Mouse (Mus musculus) forebrain, embryonic 12.5 days (tissue): ENCODE results near the gene Mid2. TPM values are rescaled to one million over a fixed set of nuclear protein-coding genes. Genes with fewer than 3 reads are reported as not detected.

ENCODE experiments used
- ATAC-seq: fragments of 200-750 bp; cut with Nextera tagmentation; 2 replicates; pipeline ENCODE4 v1.8.0; 2017; ENCODE audit warnings: moderate TSS enrichment; ENCODE audit not compliant: low FRiP score
- H3K27ac ChIP-seq: fragments of 300-500 bp; sonication (generic); 2 replicates; pipeline ENCODE4 v1.5.1; 2016; ENCODE audit warnings: mild to moderate bottlenecking
- H3K27me3 ChIP-seq: fragments of 300-500 bp; sonication (generic); 2 replicates; pipeline ENCODE4 v1.6.1; 2016; ENCODE audit warnings: mild to moderate bottlenecking
- H3K36me3 ChIP-seq: fragments of 300-500 bp; sonication (generic); replicated peaks from 2 replicates; pipeline ENCODE4 v1.6.1; 2016; ENCODE audit warnings: mild to moderate bottlenecking
- H3K4me1 ChIP-seq: fragments of 300-500 bp; sonication (generic); 2 replicates; pipeline ENCODE4 v1.6.1; 2016
- H3K4me2 ChIP-seq: fragments of 300-500 bp; sonication (generic); 2 replicates; pipeline ENCODE4 v1.6.1; 2016; ENCODE audit warnings: mild to moderate bottlenecking, moderate library complexity
- H3K4me3 ChIP-seq: fragments of 300-500 bp; sonication (generic); replicated peaks from 2 replicates; pipeline ENCODE4 v1.5.1; 2016; ENCODE audit warnings: mild to moderate bottlenecking
- H3K9ac ChIP-seq: fragments of 300-500 bp; sonication (generic); 2 replicates; pipeline ENCODE4 v1.6.1; 2016; ENCODE audit warnings: mild to moderate bottlenecking
- H3K9me3 ChIP-seq: fragments of 300-500 bp; sonication (generic); 2 replicates; pipeline ENCODE4 v1.6.1; 2016
- WGBS: fragments of 180-500 bp; shearing (Covaris S2); methylation state at CpG from one replicate; pipeline ENCODE4 v1.1.7; 2016; 5-methylcytosine and 5-hydroxymethylcytosine counted together
- polyA plus RNA-seq: library from polyadenylated mRNA; unstranded; fragments of >200 nt; fragmentation: Nextera tagmentation; extraction: Ambion mirVana; gene quantifications from 2 replicates; pipeline ENCODE4 v1.2.1, GENCODE M21; 2016

The Mid2 gene
- polyA plus RNA-seq, 1 experiment from 2014 or later = 2.8 TPM

GRCm38 (mm10) chrX:140722400-140722799 is 58.0 kb downstream of the Mid2 start:
- H3K9me3 ChIP-seq = no peaks in the 10 kb centered on the region
- no peak overlapping the region for H3K9ac ChIP-seq
- H3K27me3 ChIP-seq = peaks cover 17% of the 10 kb centered on the region; the same call in 1 of the 2 replicates
- WGBS = 42% methylated on average over 4 of the region's 4 CpGs
- ATAC-seq = no peak
- no peak overlapping the region for H3K4me3 ChIP-seq
- H3K4me1 ChIP-seq = no peaks in the 10 kb centered on the region
- no peak overlapping the region for H3K4me2 ChIP-seq
- no peak overlapping the region for H3K27ac ChIP-seq
- no peaks in the 10 kb centered on the region for H3K36me3 ChIP-seq

- no peak overlapping the region for H3K4me3 ChIP-seq
- no peak for ATAC-seq
- H3K4me1 ChIP-seq = no peaks in the 10 kb centered on the region
- no peaks in the 10 kb centered on the region for H3K36me3 ChIP-seq
- H3K27ac ChIP-seq = no peak overlapping the region
- no peak overlapping the region for H3K4me2 ChIP-seq
- H3K9me3 ChIP-seq = no peaks in the 10 kb centered on the region
- peaks cover 15% of the 10 kb centered on the region; the same call in 1 of the 2 replicates for H3K27me3 ChIP-seq
- no peak overlapping the region for H3K9ac ChIP-seq
Observed at GRCm38 (mm10) chrX:140738986-140739385, 74.6 kb downstream of the Mid2 start.

- Histone ChIP-seq H3K4me1 (no peaks in the 10 kb centered on the region), H3K36me3 (no peaks in the 10 kb centered on the region), H3K9me3 (no peaks in the 10 kb centered on the region), H3K9ac (no peak overlapping the region), H3K4me2 (no peak overlapping the region), H3K27ac (no peak overlapping the region), H3K4me3 (no peak overlapping the region), H3K27me3 (peaks cover 20% of the 10 kb centered on the region)
- ATAC-seq = no peak
- 68% methylated on average over 5 of the region's 5 CpGs for WGBS
Observed at GRCm38 (mm10) chrX:140743213-140743612, 78.8 kb downstream of the Mid2 start.

GRCm38 (mm10) chrX:140769794-140770193 is 105.4 kb downstream of the Mid2 start:
- no peak overlapping the region for H3K4me3 ChIP-seq
- no peaks in the 10 kb centered on the region for H3K9me3 ChIP-seq
- peaks cover 20% of the 10 kb centered on the region for H3K27me3 ChIP-seq
- H3K4me1 ChIP-seq = no peaks in the 10 kb centered on the region
- H3K4me2 ChIP-seq = no peak overlapping the region
- H3K9ac ChIP-seq = no peak overlapping the region
- H3K36me3 ChIP-seq = no peaks in the 10 kb centered on the region
- WGBS = 79% methylated on average over 1 of the region's 1 CpGs
- ATAC-seq = no peak
- H3K27ac ChIP-seq = no peak overlapping the region

- WGBS = 90% methylated on average over 2 of the region's 2 CpGs
- Histone ChIP-seq H3K9ac (no peak overlapping the region), H3K4me3 (no peak overlapping the region), H3K27ac (no peak overlapping the region), H3K36me3 (no peaks in the 10 kb centered on the region), H3K27me3 (peaks cover 34% of the 10 kb centered on the region), H3K4me2 (no peak overlapping the region), H3K9me3 (no peaks in the 10 kb centered on the region), H3K4me1 (no peaks in the 10 kb centered on the region)
- ATAC-seq = no peak
Observed at GRCm38 (mm10) chrX:140805340-140805739, 140.9 kb downstream of the Mid2 start.

- Histone ChIP-seq H3K27ac (no peak within 1 kb of the TSS), H3K27me3 (peaks cover 24% of the 10 kb centered on the region), H3K4me3 (no peak within 1 kb of the TSS), H3K36me3 (no peaks in the 10 kb centered on the region), H3K4me2 (no peak within 1 kb of the TSS), H3K4me1 (no peaks in the 10 kb centered on the region), H3K9me3 (no peaks in the 10 kb centered on the region), H3K9ac (no peak within 1 kb of the TSS)
- no peak for ATAC-seq
- WGBS = 96% methylated on average over 22 of the region's 22 CpGs
Observed at GRCm38 (mm10) chrX:140813312-140814006, 149.1 kb downstream of the Mid2 start, which contains the start of gene Tex13b. Tex13b (minus strand) TSS chrX:140813433.

Other genes starting within 250 kb of the Mid2 start
- gene Prps1, start 208.0 kb upstream of the Mid2 start, polyA plus RNA-seq = 67.4 and 70.9 TPM in 2 replicates
- gene Tsc22d3, start 63.9 kb upstream of the Mid2 start, polyA plus RNA-seq = 93.7 and 95.0 TPM in 2 replicates
- not detected in 2 replicates for gene Tex13b, start 148.8 kb downstream of the Mid2 start, polyA plus RNA-seq
- not detected in 2 replicates for gene Vsig1, start 243.0 kb downstream of the Mid2 start, polyA plus RNA-seq